Mouse (Mus musculus) heart, embryonic 12.5 days (tissue): ENCODE measurements at regions not wholly inside any gene's neighbourhood (a gene's known extent, or its start where the extent isn't known, plus 50 kb on each side); places are given as distances from the start of the nearest gene placed in this dataset.

Experiments used
- ATAC-seq: fragments of 200-750 bp; cut with Nextera tagmentation; 2 replicates; pipeline ENCODE4 v1.8.0; 2017; ENCODE audit warnings: moderate TSS enrichment, moderate library complexity; ENCODE audit not compliant: insufficient number of reproducible peaks, low FRiP score
- H3K27ac ChIP-seq: fragments of 300-500 bp; sonication (generic); 2 replicates; pipeline ENCODE4 v1.5.1; 2016; ENCODE audit warnings: mild to moderate bottlenecking, moderate library complexity; ENCODE audit not compliant: poor library complexity, severe bottlenecking
- H3K27me3 ChIP-seq: fragments of 300-500 bp; sonication (generic); replicated peaks from 2 replicates; pipeline ENCODE4 v1.6.1; 2016; ENCODE audit warnings: mild to moderate bottlenecking, moderate library complexity
- H3K36me3 ChIP-seq: fragments of 300-500 bp; sonication (generic); 2 replicates; pipeline ENCODE4 v1.6.1; 2016; ENCODE audit warnings: mild to moderate bottlenecking, moderate library complexity
- H3K4me1 ChIP-seq: fragments of 300-500 bp; sonication (generic); replicated peaks from 2 replicates; pipeline ENCODE4 v1.6.1; 2016; ENCODE audit warnings: mild to moderate bottlenecking
- H3K4me2 ChIP-seq: fragments of 300-500 bp; sonication (generic); 2 replicates; pipeline ENCODE4 v1.6.1; 2016; ENCODE audit warnings: mild to moderate bottlenecking, moderate library complexity
- H3K4me3 ChIP-seq: fragments of 300-500 bp; sonication (generic); 2 replicates; pipeline ENCODE4 v1.5.1; 2016; ENCODE audit warnings: mild to moderate bottlenecking
- H3K9ac ChIP-seq: fragments of 300-500 bp; sonication (generic); 2 replicates; pipeline ENCODE4 v1.6.1; 2016; ENCODE audit warnings: mild to moderate bottlenecking, moderate library complexity
- H3K9me3 ChIP-seq: fragments of 300-500 bp; sonication (generic); replicated peaks from 2 replicates; pipeline ENCODE4 v1.6.1; 2016; ENCODE audit warnings: mild to moderate bottlenecking, moderate library complexity
- WGBS: fragments of 180-500 bp; shearing (Covaris S2); methylation state at CpG from one replicate; pipeline ENCODE4 v1.1.7; 2016; 5-methylcytosine and 5-hydroxymethylcytosine counted together

- Histone ChIP-seq H3K4me1 (peaks cover 19% of the 10 kb centered on the region), H3K27me3 (peaks cover 2% of the 10 kb centered on the region; the same call in 1 of the 2 replicates), H3K36me3 (no peaks in the 10 kb centered on the region), H3K4me3 (no peak overlapping the region), H3K9me3 (no peaks in the 10 kb centered on the region), H3K4me2 (no peak overlapping the region), H3K27ac (no peak overlapping the region), H3K9ac (no peak overlapping the region)
- WGBS = 88% methylated on average over 3 of the region's 3 CpGs
- no peak for ATAC-seq
Observed at GRCm38 (mm10) chr1:189991089-189991488, 68.9 kb upstream of the Smyd2 start.

- H3K4me1 ChIP-seq = peaks cover 19% of the 10 kb centered on the region
- 58% methylated on average over 11 of the region's 11 CpGs for WGBS
- H3K36me3 ChIP-seq = no peaks in the 10 kb centered on the region
- no peak overlapping the region for H3K4me3 ChIP-seq
- H3K27me3 ChIP-seq = peaks cover 2% of the 10 kb centered on the region; the same call in 1 of the 2 replicates
- H3K9ac ChIP-seq = no peak overlapping the region
- no peak overlapping the region for H3K27ac ChIP-seq
- H3K9me3 ChIP-seq = no peaks in the 10 kb centered on the region
- no peak overlapping the region for H3K4me2 ChIP-seq
- ATAC-seq = no peak
Observed at GRCm38 (mm10) chr1:189990046-189990622, 68.0 kb upstream of the Smyd2 start.

- Histone ChIP-seq H3K9ac (0 out of 2 replicates have a peak overlapping the region, but pooled peaks have one; percentile 27), H3K4me3 (no peak overlapping the region), H3K36me3 (no peaks in the 10 kb centered on the region), H3K27ac (no peak overlapping the region), H3K4me2 (peak overlapping the region; percentile 53), H3K27me3 (peaks cover 2% of the 10 kb centered on the region; the same call in 1 of the 2 replicates), H3K4me1 (peaks cover 16% of the 10 kb centered on the region), H3K9me3 (no peaks in the 10 kb centered on the region)
- ATAC-seq = no peak
- 10% methylated on average over 14 of the region's 14 CpGs for WGBS
Observed at GRCm38 (mm10) chr1:189989376-189989775, 67.2 kb upstream of the Smyd2 start.

- H3K4me1 ChIP-seq = peaks cover 11% of the 10 kb centered on the region
- 86% methylated on average over 3 of the region's 3 CpGs for WGBS
- ATAC-seq = 0 out of 2 replicates have a peak, but pooled peaks have one; percentile 22
- H3K4me3 ChIP-seq = no peak overlapping the region
- H3K27me3 ChIP-seq = peaks cover 2% of the 10 kb centered on the region; the same call in 1 of the 2 replicates
- H3K36me3 ChIP-seq = no peaks in the 10 kb centered on the region
- no peak overlapping the region for H3K9ac ChIP-seq
- no peak overlapping the region for H3K27ac ChIP-seq
- no peak overlapping the region for H3K4me2 ChIP-seq
- H3K9me3 ChIP-seq = no peaks in the 10 kb centered on the region
Observed at GRCm38 (mm10) chr1:189988864-189989263, 66.7 kb upstream of the Smyd2 start.

GRCm38 (mm10) chr1:189985516-189986205 is 63.5 kb upstream of the Smyd2 start:
- Histone ChIP-seq H3K27ac (no peak overlapping the region), H3K27me3 (no peaks in the 10 kb centered on the region; the same call in 1 of the 2 replicates), H3K9me3 (no peaks in the 10 kb centered on the region), H3K4me3 (no peak overlapping the region), H3K4me2 (no peak overlapping the region), H3K4me1 (peaks cover 4% of the 10 kb centered on the region; the same call in 1 of the 2 replicates), H3K9ac (no peak overlapping the region), H3K36me3 (no peaks in the 10 kb centered on the region)
- no peak for ATAC-seq
- WGBS = 58% methylated on average over 11 of the region's 11 CpGs

- H3K9me3 ChIP-seq = no peaks in the 10 kb centered on the region
- H3K36me3 ChIP-seq = no peaks in the 10 kb centered on the region
- H3K4me1 ChIP-seq = 0 out of 2 replicates have a peak, but pooled peaks cover 4% of the 10 kb centered on the region
- no peak for ATAC-seq
- H3K4me3 ChIP-seq = no peak overlapping the region
- no peak overlapping the region for H3K27ac ChIP-seq
- WGBS = 56% methylated on average over 10 of the region's 10 CpGs
- peaks cover 8% of the 10 kb centered on the region; the same call in 1 of the 2 replicates for H3K27me3 ChIP-seq
- H3K9ac ChIP-seq = no peak overlapping the region
- H3K4me2 ChIP-seq = no peak overlapping the region
Observed at GRCm38 (mm10) chr1:189978244-189978643, 56.1 kb upstream of the Smyd2 start.

GRCm38 (mm10) chr1:189975660-189976059 is 53.5 kb upstream of the Smyd2 start:
- ATAC-seq = no peak
- WGBS = 88% methylated on average over 9 of the region's 9 CpGs

GRCm38 (mm10) chr1:189972790-189973406 is 50.7 kb upstream of the Smyd2 start:
- H3K27me3 ChIP-seq = peaks cover 10% of the 10 kb centered on the region; the same call in 1 of the 2 replicates
- H3K9me3 ChIP-seq = no peaks in the 10 kb centered on the region
- ATAC-seq = peak; percentile 63; the same call in 1 of the 2 replicates
- no peak overlapping the region for H3K4me3 ChIP-seq
- peak overlapping the region; percentile 53 for H3K4me2 ChIP-seq
- H3K4me1 ChIP-seq = peaks cover 9% of the 10 kb centered on the region; the same call in 1 of the 2 replicates
- 13% methylated on average over 13 of the region's 13 CpGs for WGBS
- no peaks in the 10 kb centered on the region for H3K36me3 ChIP-seq
- H3K9ac ChIP-seq = peak overlapping the region; percentile 43; the same call in 1 of the 2 replicates
- no peak overlapping the region for H3K27ac ChIP-seq

More at GRCm38 (mm10) chr1:189975660-189976059, 53.5 kb upstream of the Smyd2 start:
- H3K36me3 ChIP-seq = no peaks in the 10 kb centered on the region
- H3K9ac ChIP-seq = no peak overlapping the region
- peaks cover 10% of the 10 kb centered on the region; the same call in 1 of the 2 replicates for H3K27me3 ChIP-seq
- no peak overlapping the region for H3K27ac ChIP-seq
- no peak overlapping the region for H3K4me2 ChIP-seq
- no peak overlapping the region for H3K4me3 ChIP-seq
- no peaks in the 10 kb centered on the region for H3K9me3 ChIP-seq
- H3K4me1 ChIP-seq = peaks cover 9% of the 10 kb centered on the region; the same call in 1 of the 2 replicates
